Mouse (Mus musculus): ENCODE data around the gene Trim80. TPM values are rescaled to one million over a fixed set of nuclear protein-coding genes. Genes with fewer than 3 reads are reported as not detected.
"Not testable (repeated sequence)": the region's sequence is repeated elsewhere in the genome, so short reads cannot be mapped to it uniquely, and the experiment has no call there.

Trim80 gene
- polyA plus RNA-seq, 1 experiment from 2014 or later, result not detected

- WGBS, result 7% methylated on average over 15 of the region's 15 CpGs
- no peaks in the 10 kb centered on the region for H3K36me3 ChIP-seq (replicated peaks; ENCODE audit: control insufficient read depth, insufficient read depth, low read depth, low read length)
- H3K9ac ChIP-seq (replicated peaks; ENCODE audit: low read length), result 0 out of 2 replicates have a peak overlapping the region, but pooled peaks have one; percentile 5
- H3K27me3 ChIP-seq (ENCODE audit: control insufficient read depth, insufficient read depth, low read length), result no peaks in the 10 kb centered on the region
- peaks cover 6% of the 10 kb centered on the region for H3K4me1 ChIP-seq (ENCODE audit: control insufficient read depth, insufficient read depth, low read length)
- H3K27ac ChIP-seq (replicated peaks; ENCODE audit: low read depth, low read length), result peak overlapping the region; percentile 66
- no peak overlapping the region for H3K4me3 ChIP-seq (ENCODE audit: low read depth, low read length)
- 0 out of 2 replicates have a peak, but pooled peaks have one; percentile 4 for ATAC-seq (replicated peaks; ENCODE audit: insufficient number of reproducible peaks, low FRiP score, low TSS enrichment, low read depth)
- no peaks in the 10 kb centered on the region for H3K9me3 ChIP-seq (replicated peaks; ENCODE audit: control insufficient read depth, low read length)
- H3K4me2 ChIP-seq (ENCODE audit: low read depth, low read length), result peak overlapping the region; percentile 17; the same call in 1 of the 2 replicates
- peak; percentile 99 for DNase-seq (ENCODE audit: low spot score)
These were observed 33.4 kb downstream of the Trim80 start for GRCm38 (mm10) chr11:115473626-115474275.

DNA sequence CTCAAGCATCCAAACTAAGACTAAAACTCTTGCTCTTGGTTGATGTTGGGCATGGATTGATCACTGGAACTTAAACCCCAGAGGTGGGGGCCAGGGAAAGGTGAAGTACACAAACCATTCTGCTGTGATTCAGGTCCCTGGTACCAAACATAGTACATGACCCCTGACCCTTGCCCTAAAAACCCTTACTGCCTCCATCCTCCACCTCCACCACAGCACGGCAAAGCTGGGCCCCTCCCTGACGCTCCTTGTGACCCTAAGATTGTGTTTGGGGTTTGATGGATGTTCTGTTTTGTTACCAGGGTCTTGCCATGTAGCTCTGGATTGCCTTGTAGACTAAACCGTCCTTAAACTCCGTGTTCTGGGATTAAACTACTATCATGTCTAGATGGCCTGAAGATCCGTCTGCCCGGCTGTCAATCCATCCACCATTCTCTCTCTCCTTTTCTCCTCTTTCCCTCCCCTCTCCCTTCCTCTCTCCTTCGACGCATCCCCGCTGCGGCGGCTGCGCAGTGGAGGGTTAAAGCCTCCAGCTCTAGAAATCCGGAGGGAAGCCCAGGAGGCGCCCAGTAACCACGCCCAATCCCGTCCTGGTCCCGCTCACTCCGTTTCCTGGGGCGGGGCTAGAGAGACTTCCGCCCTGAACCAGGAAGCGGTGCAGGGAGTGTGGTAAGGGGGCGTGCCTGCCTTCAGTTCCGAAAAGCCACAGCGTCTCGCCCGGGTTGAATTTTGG is 34.8 kb downstream of the Trim80 start, which contains the start of gene Armc7:
TSS of gene Armc7 (plus strand) at position 643 of the 733 bp plus-strand sequence.
- Histone ChIP-seq H3K27me3 (ENCODE audit: control insufficient read depth, insufficient read depth, low read length) (no peaks in the 10 kb centered on the region), H3K4me1 (ENCODE audit: control insufficient read depth, insufficient read depth, low read length) (peaks cover 6% of the 10 kb centered on the region), H3K27ac (replicated peaks; ENCODE audit: low read depth, low read length) (peak within 1 kb of the TSS; percentile 56), H3K9me3 (replicated peaks; ENCODE audit: control insufficient read depth, low read length) (no peaks in the 10 kb centered on the region), H3K36me3 (replicated peaks; ENCODE audit: control insufficient read depth, insufficient read depth, low read depth, low read length) (no peaks in the 10 kb centered on the region), H3K4me2 (ENCODE audit: low read depth, low read length) (peak within 1 kb of the TSS; percentile 93), H3K9ac (replicated peaks; ENCODE audit: low read length) (peak within 1 kb of the TSS; percentile 74), H3K4me3 (ENCODE audit: low read depth, low read length) (peak within 1 kb of the TSS; percentile 80)
- WGBS, result under 1% methylated on average over 26 of the region's 26 CpGs
- ATAC-seq (replicated peaks; ENCODE audit: insufficient number of reproducible peaks, low FRiP score, low TSS enrichment, low read depth) (peak; percentile 94), DNase-seq (ENCODE audit: low spot score) (peak; percentile 98)

DNA sequence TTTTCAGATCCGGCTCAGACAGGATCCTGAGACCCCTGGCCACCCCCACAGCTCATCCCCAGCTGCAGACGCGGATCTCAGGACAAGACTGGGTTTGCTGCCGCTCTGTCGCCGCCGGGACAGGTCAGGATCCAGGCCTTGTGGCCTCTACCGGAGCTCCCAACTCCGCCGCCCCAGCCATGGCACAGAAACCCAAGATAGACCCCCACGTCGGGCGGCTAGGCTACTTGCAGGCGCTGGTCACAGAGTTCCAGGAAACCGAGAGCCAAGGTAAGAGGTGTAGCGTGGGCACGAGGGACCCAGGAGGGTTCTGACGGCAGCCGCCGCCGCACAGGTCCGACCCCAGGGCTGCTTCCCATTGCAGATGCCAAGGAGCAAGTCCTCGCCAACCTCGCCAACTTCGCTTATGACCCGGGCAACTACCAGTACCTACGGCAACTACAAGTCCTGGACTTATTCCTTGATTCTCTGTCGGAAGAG is 35.5 kb downstream of the Trim80 start:
- ATAC-seq (replicated peaks; ENCODE audit: insufficient number of reproducible peaks, low FRiP score, low TSS enrichment, low read depth) (no peak), DNase-seq (ENCODE audit: low spot score) (no peak)
- 5% methylated on average over 28 of the region's 28 CpGs for WGBS
- Histone ChIP-seq H3K27me3 (ENCODE audit: control insufficient read depth, insufficient read depth, low read length) (no peaks in the 10 kb centered on the region), H3K36me3 (replicated peaks; ENCODE audit: control insufficient read depth, insufficient read depth, low read depth, low read length) (no peaks in the 10 kb centered on the region), H3K9me3 (replicated peaks; ENCODE audit: control insufficient read depth, low read length) (no peaks in the 10 kb centered on the region), H3K4me3 (ENCODE audit: low read depth, low read length) (peak overlapping the region; percentile 80), H3K9ac (replicated peaks; ENCODE audit: low read length) (peak overlapping the region; percentile 74), H3K4me2 (ENCODE audit: low read depth, low read length) (peak overlapping the region; percentile 93), H3K4me1 (ENCODE audit: control insufficient read depth, insufficient read depth, low read length) (peaks cover 6% of the 10 kb centered on the region), H3K27ac (replicated peaks; ENCODE audit: low read depth, low read length) (0 out of 2 replicates have a peak overlapping the region, but pooled peaks have one; percentile 56)

GRCm38 (mm10) chr11:115476630-115477029 is 36.3 kb downstream of the Trim80 start:
- H3K4me1 ChIP-seq (ENCODE audit: control insufficient read depth, insufficient read depth, low read length); H3K27ac ChIP-seq (replicated peaks; ENCODE audit: low read depth, low read length); ATAC-seq (replicated peaks; ENCODE audit: insufficient number of reproducible peaks, low FRiP score, low TSS enrichment, low read depth); H3K27me3 ChIP-seq (ENCODE audit: control insufficient read depth, insufficient read depth, low read length); H3K4me2 ChIP-seq (ENCODE audit: low read depth, low read length); H3K36me3 ChIP-seq (replicated peaks; ENCODE audit: control insufficient read depth, insufficient read depth, low read depth, low read length); H3K4me3 ChIP-seq (ENCODE audit: low read depth, low read length); H3K9me3 ChIP-seq (replicated peaks; ENCODE audit: control insufficient read depth, low read length); H3K9ac ChIP-seq (replicated peaks; ENCODE audit: low read length); DNase-seq (ENCODE audit: low spot score): not testable (repeated sequence)
- WGBS, result 80% methylated on average over 4 of the region's 4 CpGs

DNA sequence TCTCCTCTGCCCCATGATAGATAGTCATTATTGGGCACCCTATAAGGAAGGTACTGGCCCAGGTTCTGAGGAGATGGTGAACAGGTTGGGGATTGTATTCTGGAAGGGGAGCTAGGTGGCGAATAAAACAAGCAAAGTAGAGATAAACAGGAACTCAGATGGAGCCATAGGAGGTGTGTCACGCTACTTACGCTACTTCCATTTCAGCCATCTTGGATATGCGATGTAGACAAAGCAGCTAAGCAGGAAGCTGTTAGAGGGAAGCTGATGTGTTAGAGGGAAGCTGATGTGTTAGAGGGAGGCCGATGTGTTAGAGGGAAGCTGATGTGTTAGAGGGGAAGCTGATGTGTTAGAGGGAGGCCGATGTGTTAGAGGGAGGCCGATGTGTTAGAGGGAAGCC is 37.0 kb downstream of the Trim80 start:
- H3K27me3 ChIP-seq (ENCODE audit: control insufficient read depth, insufficient read depth, low read length); H3K4me2 ChIP-seq (ENCODE audit: low read depth, low read length); H3K4me3 ChIP-seq (ENCODE audit: low read depth, low read length); H3K36me3 ChIP-seq (replicated peaks; ENCODE audit: control insufficient read depth, insufficient read depth, low read depth, low read length); ATAC-seq (replicated peaks; ENCODE audit: insufficient number of reproducible peaks, low FRiP score, low TSS enrichment, low read depth); H3K4me1 ChIP-seq (ENCODE audit: control insufficient read depth, insufficient read depth, low read length); H3K9me3 ChIP-seq (replicated peaks; ENCODE audit: control insufficient read depth, low read length); H3K9ac ChIP-seq (replicated peaks; ENCODE audit: low read length); H3K27ac ChIP-seq (replicated peaks; ENCODE audit: low read depth, low read length); DNase-seq (ENCODE audit: low spot score): not testable (repeated sequence)
- WGBS, result 84% methylated on average over 7 of the region's 7 CpGs

DNA sequence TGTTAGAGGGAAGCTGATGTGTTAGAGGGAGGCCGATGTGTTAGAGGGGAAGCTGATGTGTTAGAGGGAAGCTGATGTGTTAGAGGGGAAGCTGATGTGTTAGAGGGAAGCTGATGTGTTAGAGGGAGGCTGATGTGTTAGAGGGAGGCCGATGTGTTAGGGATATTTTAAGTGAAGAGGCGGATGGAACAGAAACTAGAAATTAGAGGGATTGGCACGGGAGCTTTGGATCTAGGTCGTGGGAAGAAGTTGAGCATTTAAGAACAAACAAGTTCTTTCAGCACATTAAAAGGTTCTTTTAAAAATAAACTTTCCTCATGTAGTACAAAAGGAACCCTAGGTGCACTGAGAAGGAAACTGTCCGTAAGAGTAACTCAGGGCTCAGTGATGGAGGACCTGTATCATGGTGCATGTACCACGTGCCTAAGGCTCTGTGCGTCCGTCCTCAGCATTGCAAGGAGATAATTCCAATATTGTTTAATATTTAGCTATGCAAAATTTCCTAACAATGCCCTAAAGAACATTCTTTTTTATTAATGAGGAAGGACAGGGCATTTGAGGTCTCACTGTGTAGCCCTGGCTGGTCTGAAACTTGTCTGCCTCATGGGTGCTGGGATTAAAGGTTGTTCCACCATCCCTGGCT is 38.1 kb downstream of the Trim80 start:
- Histone ChIP-seq H3K36me3 (replicated peaks; ENCODE audit: control insufficient read depth, insufficient read depth, low read depth, low read length) (no peaks in the 10 kb centered on the region), H3K27me3 (ENCODE audit: control insufficient read depth, insufficient read depth, low read length) (no peaks in the 10 kb centered on the region), H3K27ac (replicated peaks; ENCODE audit: low read depth, low read length) (no peak overlapping the region), H3K4me3 (ENCODE audit: low read depth, low read length) (no peak overlapping the region), H3K9ac (replicated peaks; ENCODE audit: low read length) (no peak overlapping the region), H3K4me2 (ENCODE audit: low read depth, low read length) (no peak overlapping the region), H3K4me1 (ENCODE audit: control insufficient read depth, insufficient read depth, low read length) (peaks cover 6% of the 10 kb centered on the region), H3K9me3 (replicated peaks; ENCODE audit: control insufficient read depth, low read length) (no peaks in the 10 kb centered on the region)
- 89% methylated on average over 9 of the region's 9 CpGs for WGBS
- DNase-seq (ENCODE audit: low spot score), result no peak
- no peak for ATAC-seq (replicated peaks; ENCODE audit: insufficient number of reproducible peaks, low FRiP score, low TSS enrichment, low read depth)

DNA sequence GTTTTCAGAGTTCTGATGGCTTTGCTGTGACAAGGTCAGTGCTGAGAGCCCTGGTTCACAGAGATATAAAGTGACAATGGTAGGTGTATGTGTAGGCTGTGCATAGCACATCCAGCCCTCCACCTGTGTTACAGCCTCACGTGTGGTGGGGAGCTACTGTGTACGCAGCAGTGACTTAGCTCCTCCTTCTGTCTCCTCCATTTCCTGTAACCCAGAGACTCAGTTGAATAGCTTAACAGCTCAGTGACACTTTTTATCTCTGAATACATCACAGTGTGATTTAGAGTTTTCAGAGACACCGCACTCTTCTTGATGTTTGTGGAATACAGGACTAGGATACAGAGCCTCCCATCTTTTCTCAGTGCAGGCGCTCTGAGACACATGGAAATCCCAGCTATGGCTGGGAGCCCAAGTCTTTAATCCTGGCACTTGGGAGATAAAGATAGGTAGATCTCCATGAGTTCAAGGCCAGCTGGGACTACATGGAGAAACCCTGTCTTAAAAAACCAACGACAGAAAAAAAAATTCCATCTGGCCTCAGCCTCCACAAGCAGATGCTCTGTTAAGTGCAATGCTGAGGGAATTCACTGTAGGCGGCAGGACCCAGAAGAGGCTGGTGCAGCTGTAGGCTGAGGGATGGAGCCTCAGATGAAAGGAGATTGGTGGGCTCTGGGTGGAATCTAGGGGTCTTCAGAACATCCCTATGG is 41.4 kb downstream of the Trim80 start:
- Histone ChIP-seq H3K4me2 (ENCODE audit: low read depth, low read length) (no peak overlapping the region), H3K36me3 (replicated peaks; ENCODE audit: control insufficient read depth, insufficient read depth, low read depth, low read length) (no peaks in the 10 kb centered on the region), H3K27me3 (ENCODE audit: control insufficient read depth, insufficient read depth, low read length) (no peaks in the 10 kb centered on the region), H3K9ac (replicated peaks; ENCODE audit: low read length) (no peak overlapping the region), H3K4me3 (ENCODE audit: low read depth, low read length) (no peak overlapping the region), H3K4me1 (ENCODE audit: control insufficient read depth, insufficient read depth, low read length) (no peaks in the 10 kb centered on the region), H3K9me3 (replicated peaks; ENCODE audit: control insufficient read depth, low read length) (no peaks in the 10 kb centered on the region), H3K27ac (replicated peaks; ENCODE audit: low read depth, low read length) (no peak overlapping the region)
- 86% methylated on average over 6 of the region's 6 CpGs for WGBS
- DNase-seq (ENCODE audit: low spot score) (no peak), ATAC-seq (replicated peaks; ENCODE audit: insufficient number of reproducible peaks, low FRiP score, low TSS enrichment, low read depth) (no peak)

Data from embryonic facial prominence, embryonic 11.5 days (tissue).